Mouse (Mus musculus) heart, embryonic 15.5 days (tissue): ENCODE results near the gene Pln. TPM values are rescaled to one million over a fixed set of nuclear protein-coding genes. Genes with fewer than 3 reads are reported as not detected.

Source experiments
- ATAC-seq: fragments of 200-750 bp; cut with Nextera tagmentation; replicated peaks from 2 replicates; pipeline ENCODE4 v1.8.0; 2017; ENCODE audit warnings: low read depth, moderate TSS enrichment; ENCODE audit not compliant: insufficient number of reproducible peaks, insufficient read depth, low FRiP score
- H3K27ac ChIP-seq: fragments of 300-500 bp; sonication (generic); 2 replicates; pipeline ENCODE4 v1.5.1; 2015; ENCODE audit warnings: mild to moderate bottlenecking, inconsistent platforms
- H3K27me3 ChIP-seq: fragments of 300-500 bp; sonication (generic); 2 replicates; pipeline ENCODE4 v1.6.1; 2015; ENCODE audit warnings: inconsistent platforms
- H3K36me3 ChIP-seq: fragments of 300-500 bp; sonication (generic); 2 replicates; pipeline ENCODE4 v1.6.1; 2015; ENCODE audit warnings: mild to moderate bottlenecking, inconsistent platforms
- H3K4me1 ChIP-seq: fragments of 300-500 bp; sonication (generic); replicated peaks from 2 replicates; pipeline ENCODE4 v1.6.1; 2015; ENCODE audit warnings: inconsistent platforms
- H3K4me2 ChIP-seq: fragments of 300-500 bp; sonication (generic); 2 replicates; pipeline ENCODE4 v1.6.1; 2015; ENCODE audit warnings: inconsistent platforms, mild to moderate bottlenecking, moderate library complexity
- H3K4me3 ChIP-seq: fragments of 300-500 bp; sonication (generic); 2 replicates; pipeline ENCODE4 v1.5.1; 2015; ENCODE audit warnings: mild to moderate bottlenecking, inconsistent platforms
- H3K9ac ChIP-seq: fragments of 300-500 bp; sonication (generic); 2 replicates; pipeline ENCODE4 v1.6.1; 2015; ENCODE audit warnings: mild to moderate bottlenecking, inconsistent platforms
- H3K9me3 ChIP-seq: fragments of 300-500 bp; sonication (generic); replicated peaks from 2 replicates; pipeline ENCODE4 v1.6.1; 2016; ENCODE audit warnings: inconsistent platforms
- WGBS: fragments of 180-500 bp; shearing (Covaris S2); methylation state at CpG from one replicate; pipeline ENCODE4 v1.1.7; 2015; ENCODE audit warnings: mixed read lengths; 5-methylcytosine and 5-hydroxymethylcytosine counted together
- polyA plus RNA-seq: library from polyadenylated mRNA; unstranded; fragments of >200 nt; fragmentation: Nextera tagmentation; extraction: Ambion mirVana; gene quantifications from 2 replicates; pipeline ENCODE4 v1.2.1, GENCODE M21; 2015

The Pln gene
- 791 and 1,187 TPM in 2 replicates for polyA plus RNA-seq

GRCm38 (mm10) chr10:53337162-53337923, at the start of gene Pln:
Pln (plus strand) TSS chr10:53337667.
- Histone ChIP-seq H3K9me3 (no peaks in the 10 kb centered on the region), H3K27me3 (no peaks in the 10 kb centered on the region), H3K9ac (peak within 1 kb of the TSS; percentile 36), H3K4me1 (peaks cover 21% of the 10 kb centered on the region), H3K4me2 (peak within 1 kb of the TSS; percentile 53), H3K4me3 (peak within 1 kb of the TSS; percentile 47), H3K36me3 (no peaks in the 10 kb centered on the region), H3K27ac (peak within 1 kb of the TSS; percentile 93)
- peak; percentile 81 for ATAC-seq
- WGBS, result 33% methylated on average over 6 of the region's 6 CpGs

DNA sequence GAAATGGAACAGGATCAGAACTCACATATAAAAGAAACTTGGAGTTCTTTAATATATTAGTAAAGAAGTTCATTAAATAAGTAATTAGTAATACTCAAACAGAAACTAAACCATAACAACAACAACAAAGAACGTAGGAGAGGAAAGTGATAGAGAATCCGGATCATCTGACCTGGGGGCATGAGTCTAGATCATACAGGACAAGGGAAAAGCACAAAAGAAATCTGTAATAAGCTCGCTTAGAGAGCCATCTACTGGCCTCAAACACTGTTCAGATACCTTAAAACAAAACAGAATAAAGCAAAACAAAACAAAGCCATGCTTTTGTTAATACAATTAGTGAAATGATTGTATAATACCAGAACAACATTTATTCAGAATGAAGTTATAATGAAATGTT, 31.6 kb upstream of the Pln start:
- Histone ChIP-seq H3K27me3 (no peaks in the 10 kb centered on the region), H3K9ac (no peak overlapping the region), H3K4me2 (no peak overlapping the region), H3K27ac (no peak overlapping the region), H3K4me1 (no peaks in the 10 kb centered on the region), H3K4me3 (no peak overlapping the region), H3K9me3 (no peaks in the 10 kb centered on the region), H3K36me3 (peaks cover 6% of the 10 kb centered on the region; the same call in 1 of the 2 replicates)
- ATAC-seq, result no peak
- 35% methylated on average over 3 of the region's 3 CpGs for WGBS

DNA sequence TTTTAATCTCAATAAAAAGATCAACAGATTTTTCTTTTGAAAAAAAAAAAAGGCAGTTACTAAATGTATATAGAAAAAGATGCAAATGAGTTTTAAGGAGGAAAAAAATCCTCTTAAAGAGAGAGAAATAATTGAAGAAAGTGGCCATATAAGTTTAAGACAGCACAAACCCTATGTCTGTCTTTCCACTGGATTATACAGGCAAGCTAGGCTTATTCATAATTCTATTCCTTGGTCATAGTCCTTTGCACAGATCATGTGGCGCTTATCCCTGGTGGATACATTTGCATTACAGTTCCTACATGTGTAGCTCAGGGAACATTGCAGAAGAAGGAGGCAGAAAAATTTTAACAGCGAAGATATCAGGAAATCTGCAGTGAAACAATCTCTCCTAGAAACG, 30.8 kb upstream of the Pln start:
- H3K9ac ChIP-seq, result no peak overlapping the region
- no peak overlapping the region for H3K4me3 ChIP-seq
- ATAC-seq, result no peak
- H3K27me3 ChIP-seq, result no peaks in the 10 kb centered on the region
- no peak overlapping the region for H3K27ac ChIP-seq
- H3K36me3 ChIP-seq, result peaks cover 3% of the 10 kb centered on the region; the same call in 1 of the 2 replicates
- H3K4me2 ChIP-seq, result no peak overlapping the region
- H3K9me3 ChIP-seq, result no peaks in the 10 kb centered on the region
- WGBS, result 85% methylated on average over 3 of the region's 3 CpGs
- no peaks in the 10 kb centered on the region for H3K4me1 ChIP-seq

DNA sequence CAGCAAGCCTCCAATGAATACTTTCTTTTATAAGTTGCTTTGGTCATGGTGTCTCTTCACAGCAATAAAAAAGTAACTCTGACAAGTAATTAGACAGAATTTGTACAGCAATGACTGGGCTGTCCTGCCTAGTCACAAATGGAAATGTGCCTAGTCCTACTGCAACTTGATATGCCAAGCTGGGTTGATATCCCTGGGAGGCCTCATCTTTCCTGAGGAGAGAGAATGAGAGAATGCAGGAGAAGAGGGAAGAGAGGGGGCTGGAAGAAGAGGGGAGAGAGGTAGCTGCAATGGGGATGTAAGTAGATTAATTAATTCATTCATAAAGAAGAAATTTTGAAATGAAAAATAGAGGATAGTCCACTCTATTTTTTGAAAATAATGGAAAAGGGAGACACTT, 14.1 kb upstream of the Pln start:
- no peak for ATAC-seq
- H3K27me3 ChIP-seq, result no peaks in the 10 kb centered on the region
- no peak overlapping the region for H3K4me3 ChIP-seq
- H3K9me3 ChIP-seq, result no peaks in the 10 kb centered on the region
- H3K4me2 ChIP-seq, result no peak overlapping the region
- H3K36me3 ChIP-seq, result no peaks in the 10 kb centered on the region
- peaks cover 15% of the 10 kb centered on the region for H3K4me1 ChIP-seq
- H3K9ac ChIP-seq, result no peak overlapping the region
- H3K27ac ChIP-seq, result no peak overlapping the region

- Histone ChIP-seq H3K36me3 (no peaks in the 10 kb centered on the region), H3K9ac (no peak overlapping the region), H3K27ac (peak overlapping the region; percentile 86), H3K4me3 (no peak overlapping the region), H3K9me3 (no peaks in the 10 kb centered on the region), H3K4me1 (peaks cover 23% of the 10 kb centered on the region), H3K27me3 (no peaks in the 10 kb centered on the region), H3K4me2 (peak overlapping the region; percentile 26)
- ATAC-seq, result peak; percentile 99
- WGBS, result 5% methylated on average over 1 of the region's 1 CpGs
Measured at GRCm38 (mm10) chr10:53324663-53325062, 12.8 kb upstream of the Pln start.

DNA sequence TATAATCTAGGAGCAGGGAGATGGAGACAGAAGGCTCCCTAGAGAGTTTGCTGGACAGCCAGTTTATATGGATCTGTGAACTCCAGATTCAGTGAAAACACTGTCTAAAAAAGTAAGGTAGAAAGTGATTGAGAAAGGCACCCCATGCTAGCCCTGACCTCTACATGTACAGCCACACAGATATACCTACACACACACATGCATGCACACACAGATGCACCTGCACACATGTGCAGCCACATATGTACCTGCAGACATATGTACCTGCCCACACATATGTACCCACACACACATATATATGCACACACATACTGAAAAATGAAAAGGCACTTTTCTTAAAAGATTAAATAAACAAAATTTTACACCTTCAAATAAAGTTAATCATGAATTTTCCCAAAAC, 11.1 kb upstream of the Pln start:
- H3K9me3 ChIP-seq, result no peaks in the 10 kb centered on the region
- peaks cover 31% of the 10 kb centered on the region for H3K4me1 ChIP-seq
- peak overlapping the region; percentile 67 for H3K27ac ChIP-seq
- H3K4me3 ChIP-seq, result no peak overlapping the region
- no peaks in the 10 kb centered on the region for H3K36me3 ChIP-seq
- no peaks in the 10 kb centered on the region for H3K27me3 ChIP-seq
- H3K9ac ChIP-seq, result no peak overlapping the region
- ATAC-seq, result no peak
- no peak overlapping the region for H3K4me2 ChIP-seq

- 15% methylated on average over 3 of the region's 3 CpGs for WGBS
- Histone ChIP-seq H3K27me3 (no peaks in the 10 kb centered on the region), H3K4me2 (peak overlapping the region; percentile 48), H3K9ac (no peak overlapping the region), H3K4me1 (peaks cover 42% of the 10 kb centered on the region), H3K9me3 (no peaks in the 10 kb centered on the region), H3K27ac (peak overlapping the region; percentile 88), H3K36me3 (no peaks in the 10 kb centered on the region), H3K4me3 (no peak overlapping the region)
- no peak for ATAC-seq
Measured at GRCm38 (mm10) chr10:53329257-53329656, 8.2 kb upstream of the Pln start.

DNA sequence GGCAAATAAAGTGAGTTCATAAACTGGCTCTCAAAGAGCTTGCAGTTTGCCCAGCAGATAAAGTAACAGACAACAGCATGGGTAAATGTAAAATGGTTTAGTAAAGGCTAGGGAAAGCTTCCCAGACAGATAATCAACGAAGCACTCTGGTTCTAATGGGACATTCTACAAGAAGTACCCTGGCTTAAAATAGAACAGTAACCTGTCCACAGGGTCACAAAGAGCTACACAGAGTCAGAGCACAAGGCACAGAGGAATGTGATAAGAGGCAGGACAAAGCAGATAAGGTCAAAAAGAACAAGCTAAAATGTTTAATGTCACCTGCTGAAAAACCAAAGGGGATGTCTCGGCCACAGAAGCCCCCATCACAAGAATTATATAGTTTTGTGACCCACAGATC, 4.7 kb upstream of the Pln start:
- Histone ChIP-seq H3K4me3 (no peak overlapping the region), H3K9ac (no peak overlapping the region; the same call in 1 of the 2 replicates), H3K27me3 (no peaks in the 10 kb centered on the region), H3K36me3 (no peaks in the 10 kb centered on the region), H3K27ac (peak overlapping the region; percentile 93), H3K4me2 (peak overlapping the region; percentile 33), H3K9me3 (no peaks in the 10 kb centered on the region), H3K4me1 (peaks cover 40% of the 10 kb centered on the region)
- ATAC-seq, result peak; percentile 64
- 26% methylated on average over 2 of the region's 2 CpGs for WGBS

DNA sequence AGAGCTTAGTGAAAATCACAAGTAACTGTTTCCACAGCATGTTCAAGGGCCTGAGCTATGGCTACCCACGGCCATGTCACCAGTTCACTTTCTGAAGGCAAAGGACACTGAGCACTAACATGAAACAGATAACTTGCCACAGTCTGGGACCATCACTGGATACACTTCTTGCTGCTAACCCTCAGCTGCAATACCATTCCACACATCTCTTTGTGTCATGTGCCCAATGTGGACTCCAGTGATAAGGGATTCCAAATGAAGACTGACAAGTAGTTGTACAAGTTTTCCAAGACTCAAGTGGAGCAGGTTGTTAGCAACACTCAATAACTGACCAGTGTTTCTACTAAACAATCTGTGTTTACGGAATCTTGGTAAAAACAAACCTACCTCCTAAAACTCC, 2.2 kb upstream of the Pln start:
- Histone ChIP-seq H3K4me1 (peaks cover 28% of the 10 kb centered on the region), H3K4me2 (peak overlapping the region; percentile 53), H3K27ac (peak overlapping the region; percentile 93), H3K9ac (no peak overlapping the region), H3K27me3 (no peaks in the 10 kb centered on the region), H3K36me3 (no peaks in the 10 kb centered on the region), H3K4me3 (no peak overlapping the region), H3K9me3 (no peaks in the 10 kb centered on the region)
- ATAC-seq, result peak; percentile 45; the same call in 1 of the 2 replicates
- WGBS, result 48% methylated on average over 2 of the region's 2 CpGs

GRCm38 (mm10) chr10:53335974-53336373, 1.5 kb upstream of the Pln start:
- WGBS, result 42% methylated on average over 3 of the region's 3 CpGs

DNA sequence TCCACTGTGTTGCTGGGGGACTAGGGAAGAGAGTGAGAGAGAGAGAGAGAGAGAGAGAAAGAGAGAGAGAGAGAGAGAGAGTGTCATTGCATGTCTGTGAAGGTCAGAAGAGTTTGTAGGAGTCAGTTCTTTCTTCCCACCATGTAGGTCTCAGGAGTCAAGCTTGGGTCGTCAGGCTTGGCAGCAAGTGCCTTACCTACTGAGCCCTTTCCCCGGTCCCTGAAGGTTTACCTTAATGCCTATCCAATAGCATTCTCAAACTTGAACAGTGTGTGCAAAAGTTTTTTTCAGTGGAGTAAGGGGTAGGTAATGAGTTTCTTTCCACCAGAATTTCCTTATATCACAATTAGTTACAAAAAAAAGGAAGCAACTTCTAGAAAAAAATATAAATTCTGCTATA, 1.6 kb downstream of the Pln start:
- H3K36me3 ChIP-seq, result no peaks in the 10 kb centered on the region; the same call in 1 of the 2 replicates
- peak overlapping the region; percentile 89 for H3K27ac ChIP-seq
- ATAC-seq, result no peak
- 17% methylated on average over 2 of the region's 2 CpGs for WGBS
- H3K4me3 ChIP-seq, result peak overlapping the region; percentile 55
- peak overlapping the region; percentile 58 for H3K9ac ChIP-seq
- H3K9me3 ChIP-seq, result no peaks in the 10 kb centered on the region
- H3K4me1 ChIP-seq, result peaks cover 16% of the 10 kb centered on the region
- H3K4me2 ChIP-seq, result no peak overlapping the region
- no peaks in the 10 kb centered on the region for H3K27me3 ChIP-seq

More at GRCm38 (mm10) chr10:53335974-53336373, 1.5 kb upstream of the Pln start:
- Histone ChIP-seq H3K4me3 (peak overlapping the region; percentile 47; the same call in 1 of the 2 replicates), H3K4me1 (peaks cover 26% of the 10 kb centered on the region), H3K27ac (peak overlapping the region; percentile 93), H3K9me3 (no peaks in the 10 kb centered on the region), H3K4me2 (peak overlapping the region; percentile 53), H3K9ac (peak overlapping the region; percentile 36), H3K36me3 (no peaks in the 10 kb centered on the region), H3K27me3 (no peaks in the 10 kb centered on the region)
- no peak for ATAC-seq
